Mouse (Mus musculus): ENCODE measurements around the gene Cyb5rl.

GRCm38 (mm10) chr4:107082185-107082584 lies 15.4 kb downstream of the Cyb5rl start:
- TF ChIP-seq POLR2A (IDR thresholded peaks at IDR 0.05; ENCODE audit: borderline replicate concordance, control insufficient read depth, low read depth, low read length): no peak
- TF ChIP-seq CTCF (IDR thresholded peaks at IDR 0.05; ENCODE audit: control insufficient read depth, insufficient read depth, low read length): no peak

Data from bone marrow, adult 2 months (tissue).